Mouse (Mus musculus) spleen, postnatal 10 days (tissue): ENCODE measurements around the gene Dido1.

Experiments used
- DNase-seq, 2 experiments: peaks; one replicate each; pipeline ENCODE4 v3.0.0; 2021 to 2022; ENCODE audit warnings: low spot score in 2 of 2

Dido1 gene

DNA sequence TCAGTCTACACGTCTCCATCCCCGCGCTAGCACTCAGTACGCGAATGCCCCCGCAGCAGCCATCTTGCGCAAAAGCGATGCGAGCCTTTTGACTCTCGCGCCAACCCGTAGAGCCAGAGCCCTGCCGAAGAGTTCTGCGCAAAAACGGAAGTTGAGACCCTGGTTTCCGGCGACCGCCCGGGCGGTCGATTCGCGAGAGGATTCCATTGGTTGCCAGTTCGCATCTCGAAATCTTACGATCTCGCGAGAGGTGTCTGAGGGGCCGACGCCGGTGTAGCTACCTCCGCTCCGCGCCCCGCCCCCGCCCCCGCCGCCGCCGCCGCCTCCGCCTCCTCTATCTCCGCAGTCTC lies at the start of gene Dido1, which contains the start of gene Gid8:
Gene Dido1, minus strand, starts transcription at position 77 of the 350 bp plus-strand sequence.
Gene Gid8, plus strand, starts transcription at position 195 of the 350 bp plus-strand sequence.
- DNase-seq = peak; percentile 94 to 97

DNA sequence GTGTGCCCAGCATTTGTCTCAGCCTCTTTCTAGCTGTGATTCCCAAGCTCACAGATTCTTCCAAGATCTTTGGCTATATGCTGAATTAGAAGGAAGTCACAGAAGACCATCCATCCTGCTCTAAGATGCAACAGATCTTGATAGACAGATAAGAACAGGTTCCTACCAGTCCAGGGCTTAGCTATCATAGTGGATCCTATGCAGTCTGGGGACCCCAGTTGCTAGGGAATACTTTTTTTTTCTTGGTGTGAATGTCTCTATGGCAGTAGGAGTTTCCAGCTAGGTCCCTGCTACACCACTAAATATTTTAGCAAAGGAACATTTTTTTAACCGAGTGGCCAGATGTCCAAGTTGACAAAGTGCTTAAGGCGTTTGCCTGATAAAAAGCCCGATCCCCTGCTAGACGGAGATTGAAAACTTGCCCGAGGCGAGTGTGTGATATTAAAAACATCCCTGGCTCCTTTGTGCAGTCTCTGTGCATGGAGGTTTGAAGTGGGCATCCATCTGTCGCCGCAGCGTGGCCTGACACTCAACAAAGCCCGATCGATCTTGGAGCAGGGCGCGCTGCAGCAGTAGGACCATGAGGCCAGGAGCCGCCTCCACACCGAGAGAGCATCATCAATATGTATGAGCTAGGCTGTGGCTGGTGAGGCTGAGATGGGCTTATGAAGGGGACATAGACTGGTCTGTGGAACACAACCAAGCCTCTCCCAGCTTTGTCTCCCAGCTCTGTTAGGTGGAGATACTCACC lies 48.9 kb upstream of the Dido1 start:
- no peak for DNase-seq

GRCm38 (mm10) chr2:180756786-180757185 lies 47.0 kb upstream of the Dido1 start:
- DNase-seq = no peak

DNA sequence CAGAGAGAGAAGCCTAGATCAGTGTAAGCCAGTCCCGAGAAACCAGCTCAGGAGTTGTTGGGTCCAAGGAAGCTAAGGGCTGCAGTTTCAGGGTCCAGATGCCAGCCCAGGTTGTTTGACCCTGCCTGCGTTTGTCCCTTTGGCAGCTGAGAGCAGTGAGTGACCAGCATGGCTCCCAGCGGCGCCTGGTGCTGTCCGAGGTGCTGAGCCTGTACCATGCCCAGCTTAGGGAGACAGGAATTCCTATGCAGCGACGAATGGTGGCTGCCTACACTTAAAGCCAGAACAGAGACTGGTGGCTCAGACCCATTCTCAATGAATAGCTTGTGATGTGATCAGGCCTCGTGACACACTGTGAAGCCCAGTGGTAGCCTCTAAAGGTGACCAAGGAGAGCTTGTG lies 46.1 kb upstream of the Dido1 start:
- peak in 1 of 2 experiments; percentile 51 for DNase-seq

GRCm38 (mm10) chr2:180754976-180755688 lies 45.3 kb upstream of the Dido1 start:
- no peak for DNase-seq

DNA sequence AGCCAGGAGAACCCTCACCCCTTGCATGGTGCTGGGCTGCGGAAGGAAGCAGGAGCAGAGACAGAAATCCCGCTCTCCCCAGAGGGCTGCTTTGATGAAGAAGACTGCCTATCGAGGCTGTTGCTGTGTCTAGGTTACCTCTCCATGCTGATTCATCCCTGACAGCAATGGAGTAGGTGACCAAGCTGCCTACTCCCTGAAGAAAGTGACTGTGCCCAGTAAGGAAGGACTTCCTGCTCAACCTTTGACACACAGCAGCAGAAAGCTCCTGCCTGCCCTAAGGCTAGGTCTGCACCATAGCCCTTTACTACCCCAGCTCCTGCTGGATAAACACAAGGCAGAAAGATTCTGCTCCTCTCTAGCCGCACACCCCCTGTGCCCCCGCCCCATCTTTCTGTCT lies 39.1 kb upstream of the Dido1 start:
- no peak for DNase-seq

DNA sequence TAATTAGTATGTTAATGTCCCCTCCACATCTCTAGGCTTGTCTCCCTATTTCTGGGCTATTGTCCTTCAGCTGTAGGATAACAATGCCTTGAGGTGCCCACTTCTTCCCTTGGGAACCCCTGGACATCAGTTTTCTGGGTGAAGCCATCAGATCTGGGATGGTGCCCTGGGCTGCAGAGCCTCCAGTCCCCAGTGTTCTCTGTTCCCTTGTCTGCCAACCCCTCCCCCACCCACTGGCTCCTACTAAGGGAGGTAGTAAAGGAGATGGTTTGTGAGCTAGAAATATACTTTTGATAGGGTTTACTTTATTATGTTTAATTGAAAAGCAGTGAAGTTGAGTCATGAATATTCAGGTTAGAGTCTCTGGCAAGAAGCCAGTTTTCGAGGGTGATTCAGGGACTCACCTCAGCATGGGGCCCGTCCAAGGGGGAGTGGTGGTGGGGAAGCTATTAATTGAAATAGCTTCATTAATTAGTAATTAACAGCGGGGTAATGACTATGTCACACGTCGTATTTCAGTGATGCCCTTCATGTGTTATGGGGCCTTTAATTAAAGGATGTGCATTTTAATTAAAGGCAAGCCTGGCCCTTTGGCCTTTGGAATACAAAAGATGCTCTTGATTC lies 36.9 kb upstream of the Dido1 start:
- DNase-seq = no peak

- DNase-seq = peak; percentile 84 to 91
Observed at GRCm38 (mm10) chr2:180745248-180745927, 35.6 kb upstream of the Dido1 start.

GRCm38 (mm10) chr2:180743321-180743720 lies 33.5 kb upstream of the Dido1 start:
- no peak for DNase-seq

- no peak for DNase-seq
Observed at GRCm38 (mm10) chr2:180742820-180743219, 33.0 kb upstream of the Dido1 start.

- no peak for DNase-seq
Observed at GRCm38 (mm10) chr2:180741421-180741820, 31.6 kb upstream of the Dido1 start.

GRCm38 (mm10) chr2:180740349-180740748 lies 30.6 kb upstream of the Dido1 start:
- DNase-seq = no peak

- no peak for DNase-seq
Observed at GRCm38 (mm10) chr2:180737984-180738383, 28.2 kb upstream of the Dido1 start.

DNA sequence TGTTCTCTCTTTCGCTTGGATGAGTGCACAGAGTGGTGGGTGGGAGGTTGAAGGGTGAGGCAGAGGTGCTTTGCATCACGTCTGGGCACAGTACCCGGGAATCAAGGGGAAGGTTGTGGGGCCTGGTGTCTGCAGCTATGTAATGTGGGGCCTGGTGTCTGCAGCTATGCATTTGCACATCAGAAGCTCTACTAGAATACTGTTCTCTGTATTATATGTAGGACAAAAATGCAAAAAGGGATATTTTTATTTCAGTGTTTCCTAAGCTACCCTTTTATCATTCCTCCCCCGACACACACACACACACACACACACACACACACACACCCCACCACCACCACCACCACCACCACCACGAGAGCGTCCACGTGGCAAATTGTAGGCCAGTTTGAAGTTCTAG lies 25.4 kb upstream of the Dido1 start:
- DNase-seq = no peak

GRCm38 (mm10) chr2:180731984-180732383 lies 22.2 kb upstream of the Dido1 start:
- DNase-seq = no peak

DNA sequence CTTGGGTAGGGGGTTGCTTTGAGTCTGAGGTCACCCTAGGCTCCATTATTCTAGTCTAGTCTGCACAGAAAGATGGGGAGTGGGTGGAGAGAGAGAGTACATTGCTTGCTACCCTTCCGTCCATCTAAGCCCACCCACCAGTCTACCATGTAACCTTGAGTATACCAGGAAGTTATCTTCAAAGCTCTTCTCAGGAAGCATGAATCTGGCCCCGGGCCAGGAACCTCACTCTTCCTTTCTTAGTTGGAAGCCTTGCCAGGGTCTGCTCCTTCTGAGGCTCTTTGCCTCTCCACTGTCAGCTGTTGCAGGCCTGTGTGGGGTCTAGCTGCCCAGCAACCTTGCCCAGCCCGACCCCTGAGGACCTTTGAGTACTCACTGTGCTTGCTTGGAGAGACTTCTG lies 21.2 kb upstream of the Dido1 start:
- no peak for DNase-seq

DNA sequence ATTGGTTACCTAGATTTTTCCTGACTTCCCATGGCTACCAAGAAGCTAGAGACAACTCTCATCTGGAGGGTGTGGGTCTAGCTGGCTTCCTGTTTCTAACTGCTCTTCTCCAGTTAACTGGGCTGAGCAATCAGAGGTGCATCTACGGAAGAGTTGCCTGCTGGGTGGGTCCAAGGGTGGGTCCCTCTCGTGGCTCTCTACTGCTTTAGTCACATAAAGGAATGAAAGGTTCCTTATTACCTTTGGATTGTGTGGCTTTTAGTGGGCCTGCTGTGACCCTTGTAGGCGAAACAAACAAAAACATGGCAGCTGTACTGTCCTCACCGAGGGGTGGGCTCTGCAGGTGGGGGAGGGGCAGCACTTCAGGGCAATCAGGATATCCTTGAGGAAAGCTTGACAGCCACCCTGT lies 17.8 kb upstream of the Dido1 start:
- DNase-seq = no peak

DNA sequence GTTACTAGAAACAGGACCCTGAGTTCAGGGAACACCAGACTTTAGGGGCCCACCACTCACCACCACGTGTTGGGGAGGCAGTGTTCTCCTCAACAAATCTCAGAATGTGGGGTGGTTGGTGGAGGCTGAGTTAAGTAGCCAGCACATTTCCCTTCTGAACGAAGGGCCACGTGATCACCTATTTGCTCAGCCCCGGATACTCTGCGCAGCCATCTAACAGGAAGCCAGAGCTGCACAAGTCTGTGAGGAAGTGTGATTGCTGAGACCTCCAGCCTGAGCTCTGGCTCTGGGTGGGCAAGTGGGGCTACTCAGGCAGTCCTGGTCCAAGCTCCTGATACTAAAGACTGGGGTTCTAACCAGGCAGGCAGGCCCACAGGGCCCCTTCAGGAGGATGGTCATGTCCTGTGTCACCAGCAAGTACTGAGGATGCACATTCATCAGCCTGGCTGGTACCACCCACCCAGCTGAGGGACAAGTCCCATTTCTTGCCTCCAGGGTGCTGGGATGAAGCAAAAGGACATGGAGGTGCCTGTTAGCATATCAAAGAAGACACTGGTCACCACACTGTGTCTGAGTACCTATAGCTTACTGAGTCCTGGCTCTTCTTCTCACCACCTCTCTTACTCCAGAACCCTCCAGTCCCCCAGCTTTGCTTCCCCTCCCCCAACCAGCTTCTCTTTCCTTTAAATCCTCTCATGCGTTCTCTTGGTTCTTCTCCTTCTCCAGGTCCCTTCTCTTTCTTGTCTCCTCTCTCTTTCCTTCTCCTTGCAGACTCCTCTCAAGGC lies 17.1 kb upstream of the Dido1 start:
- peak in 1 of 2 experiments; percentile 67 for DNase-seq

- DNase-seq = no peak
Observed at GRCm38 (mm10) chr2:180725856-180726629, 16.2 kb upstream of the Dido1 start.

DNA sequence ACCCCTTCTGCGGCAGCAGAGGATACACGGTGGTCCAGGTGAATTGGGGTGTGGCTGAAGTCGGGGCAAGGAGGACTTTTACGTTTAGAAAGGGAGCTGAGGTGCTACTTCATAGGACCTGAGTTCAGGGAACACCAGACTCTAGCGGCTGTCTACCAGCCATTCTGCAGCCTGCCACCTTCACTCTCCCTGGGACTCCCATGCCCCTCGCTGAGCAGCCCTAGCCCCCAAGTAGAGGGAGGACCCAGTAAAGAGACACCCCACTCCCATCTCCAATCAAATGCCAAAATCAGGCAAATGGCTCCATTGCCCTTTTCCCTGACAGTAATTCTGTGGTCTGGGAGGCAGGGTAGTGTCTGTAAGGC lies 15.6 kb upstream of the Dido1 start:
- no peak for DNase-seq
